Mouse (Mus musculus) ZHBTc4 (cell line): ENCODE measurements at regions not wholly inside any gene's neighbourhood (a gene's known extent, or its start where the extent isn't known, plus 50 kb on each side); places are given as distances from the start of the nearest gene placed in this dataset.

ENCODE experiments used
- DNase-seq: peaks from one replicate; pipeline ENCODE4 v3.0.0-alpha.2; 2011; ENCODE audit warnings: low read depth, low spot score

DNA sequence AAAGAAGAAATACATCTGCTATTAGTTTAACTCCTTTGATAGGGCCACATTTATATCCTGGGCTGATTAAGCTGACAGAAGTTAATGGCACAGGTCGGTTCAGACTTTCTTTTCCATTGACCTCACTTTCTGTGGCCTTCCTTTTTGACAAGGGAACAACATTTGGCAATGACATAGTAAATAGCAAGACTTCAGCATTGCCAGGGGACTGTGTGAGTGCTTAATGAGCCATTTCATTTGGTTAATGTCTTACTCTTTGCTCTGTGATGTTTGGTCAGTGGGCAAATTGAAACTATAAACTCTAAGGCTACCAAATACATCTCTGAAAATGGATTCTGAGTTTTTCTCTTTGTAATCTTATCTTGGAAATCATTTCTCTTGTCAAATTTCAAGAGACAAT lies 1405.9 kb downstream of the Nxph1 start:
- no peak for DNase-seq

DNA sequence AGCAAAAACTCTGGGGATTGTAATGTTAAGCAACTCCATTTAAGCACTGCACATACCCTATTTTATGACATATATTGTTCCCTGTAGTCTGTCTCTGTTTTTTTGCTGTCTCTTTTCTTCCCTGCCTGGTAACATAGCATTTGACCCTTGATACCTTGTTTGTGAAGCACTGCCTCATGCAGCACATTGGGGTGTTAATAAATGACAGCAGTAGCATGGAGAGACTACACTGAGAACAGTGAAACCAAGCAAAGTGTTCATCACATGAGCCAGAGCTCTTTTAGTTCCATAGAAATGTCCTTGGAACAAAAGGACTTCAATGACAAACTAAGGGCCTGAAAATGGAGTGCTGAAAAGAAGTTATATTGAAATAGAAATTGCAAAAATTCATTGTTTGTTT lies 1416.9 kb downstream of the Nxph1 start:
- DNase-seq: no peak

- DNase-seq: no peak
Measured at GRCm38 (mm10) chr6:10374468-10374867, 1426.2 kb downstream of the Nxph1 start.

DNA sequence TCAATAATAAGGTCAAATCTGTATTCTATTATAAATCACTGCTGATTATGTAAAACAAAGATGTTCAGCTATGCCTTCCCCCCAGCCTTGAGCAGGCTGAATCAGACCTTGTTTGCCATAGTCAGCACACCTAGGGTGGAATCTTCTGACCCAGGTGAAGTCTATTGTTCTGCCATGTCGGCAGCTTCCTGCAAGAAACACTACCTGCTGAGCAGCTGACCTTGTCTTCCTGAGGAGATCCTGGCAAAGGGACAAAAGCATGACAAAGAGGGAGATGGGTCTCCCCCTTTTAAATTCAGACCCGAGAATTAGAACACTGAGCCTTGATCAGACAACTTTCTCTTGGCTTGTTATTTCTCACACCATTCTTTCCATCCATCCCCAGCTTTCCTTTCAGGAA lies 1476.4 kb downstream of the Nxph1 start:
- DNase-seq: peak; percentile 45

GRCm38 (mm10) chr6:10425506-10425905 lies 1477.3 kb downstream of the Nxph1 start:
- DNase-seq: peak; percentile 4

GRCm38 (mm10) chr6:10443206-10443605 lies 1464.1 kb downstream of the Ndufa4 start:
- DNase-seq: no peak

DNA sequence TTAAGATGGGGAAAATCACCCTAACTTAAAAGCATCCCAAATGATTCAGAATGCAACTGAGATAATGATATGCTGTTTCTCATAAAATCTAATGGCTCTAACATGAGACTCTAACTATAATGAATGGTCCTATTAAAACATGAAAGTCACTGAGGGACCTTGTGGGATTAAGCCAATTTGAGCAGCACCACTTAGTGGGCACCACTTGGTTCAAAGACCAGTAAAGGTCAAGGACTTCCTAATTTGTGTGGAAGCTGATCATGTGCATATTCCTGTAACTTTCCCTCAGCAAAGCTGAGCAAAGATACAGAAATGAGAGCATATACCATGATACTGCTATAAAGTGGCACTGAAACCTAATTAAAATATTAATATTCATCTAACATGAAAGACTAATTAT lies 1451.3 kb downstream of the Ndufa4 start:
- no peak for DNase-seq

DNA sequence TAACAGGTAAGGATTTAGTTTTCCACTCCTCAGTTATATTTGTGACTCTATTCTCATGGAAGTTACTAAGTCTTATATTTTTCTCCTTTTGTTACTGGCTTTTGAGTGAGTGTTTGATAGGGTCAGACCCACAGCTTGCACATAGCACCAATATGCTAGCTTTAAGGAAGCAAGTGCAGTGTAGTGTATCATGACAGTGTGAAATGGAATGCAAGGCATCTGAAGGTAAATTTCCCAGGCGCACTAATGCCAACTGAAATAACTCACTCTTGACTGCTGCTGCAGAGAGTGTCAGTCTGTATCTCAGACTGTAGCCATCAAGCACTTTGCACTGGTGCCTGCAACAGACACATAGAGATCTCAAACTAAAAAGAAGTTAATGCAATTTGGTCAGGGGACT lies 1438.3 kb downstream of the Ndufa4 start:
- DNase-seq: no peak
